Mouse (Mus musculus) layer of hippocampus, postnatal 10 days (tissue): ENCODE data around the gene Plvap. TPM values are rescaled to one million over a fixed set of nuclear protein-coding genes. Genes with fewer than 3 reads are reported as not detected.
A peak's percentile ranks its signal among the peaks of the same experiment; 100 is the strongest.

Experiments
- DNase-seq, 2 experiments: peaks; one replicate each; pipeline ENCODE4 v3.0.0; 2021; ENCODE audit warnings: low spot score in 2 of 2
- total RNA-seq, 2 experiments: library from RNA; stranded (reverse); gene quantifications; 2 replicates each; pipeline ENCODE4 v1.2.3; 2021

The Plvap gene
- total RNA-seq, 2 experiments from 2014 or later: 8.1 to 9.2 TPM

GRCm38 (mm10) chr8:71527162-71527870 lies 15.8 kb upstream of the Plvap start:
- no peak for DNase-seq

DNA sequence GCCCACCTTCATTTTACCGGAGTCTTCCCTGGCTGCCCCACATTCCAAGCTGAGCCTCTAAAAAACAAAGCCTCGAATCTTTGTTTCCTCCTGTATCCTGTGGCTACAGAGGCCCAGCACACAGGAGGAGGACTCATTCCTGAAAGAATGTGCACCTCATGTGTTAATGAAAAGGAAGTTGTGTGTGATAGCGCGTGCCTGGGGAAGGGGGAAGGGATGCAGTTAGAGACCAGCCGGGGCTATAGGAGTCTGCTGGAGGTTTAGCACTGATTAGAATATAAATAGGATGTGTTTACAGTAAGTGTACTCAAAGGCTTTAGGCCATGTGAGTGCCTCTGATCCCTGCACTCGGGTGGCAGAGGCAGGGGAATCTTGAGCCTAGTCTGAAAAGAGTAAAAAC lies 14.7 kb upstream of the Plvap start:
- DNase-seq: no peak

DNA sequence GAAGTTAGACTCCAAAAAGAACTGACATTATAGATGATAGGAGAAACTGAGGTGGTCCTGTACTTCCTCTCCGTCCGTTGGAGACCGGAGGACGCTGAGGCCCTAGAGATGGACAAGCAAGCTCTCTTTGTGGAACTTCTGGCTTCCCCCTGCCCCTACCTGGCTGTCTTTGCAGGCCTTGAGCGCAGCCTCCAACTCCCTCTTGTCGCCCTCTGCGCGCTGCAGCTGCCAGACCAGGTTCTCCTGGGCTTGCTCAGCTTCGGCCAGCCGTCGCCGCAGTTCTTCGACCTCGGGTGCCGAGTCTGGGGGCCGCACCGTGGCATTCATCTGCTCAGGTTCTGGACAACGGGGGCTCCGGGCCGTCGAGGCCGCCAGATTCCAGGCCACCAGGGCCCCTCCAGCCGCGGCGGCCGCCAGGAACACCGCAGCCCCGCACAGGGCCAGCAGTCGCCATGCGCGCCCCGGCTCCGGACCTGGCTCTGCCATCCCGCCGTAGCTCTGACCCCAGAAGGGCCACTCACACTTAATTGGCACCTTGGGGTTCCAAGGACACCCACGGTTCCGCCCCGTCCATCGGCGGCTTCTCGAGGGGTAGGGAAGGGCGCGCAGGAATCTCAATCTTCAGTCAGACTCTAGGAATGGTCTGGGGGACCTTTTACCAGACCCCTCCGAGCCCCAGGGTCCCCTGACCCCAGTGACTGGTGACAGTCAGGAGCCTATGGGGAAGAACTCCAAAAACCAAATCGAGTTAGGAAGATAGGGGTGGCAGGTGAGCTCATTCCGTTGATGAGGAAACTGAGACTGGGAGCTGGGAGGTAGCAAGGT lies 13.9 kb upstream of the Plvap start, which contains the start of gene Ccdc194:
TSS of gene Ccdc194 (minus strand) at position 486 of the 825 bp plus-strand sequence.
- no peak for DNase-seq

- DNase-seq: peak; percentile 95 to 96
Measured at GRCm38 (mm10) chr8:71521634-71522033, 10.1 kb upstream of the Plvap start.

DNA sequence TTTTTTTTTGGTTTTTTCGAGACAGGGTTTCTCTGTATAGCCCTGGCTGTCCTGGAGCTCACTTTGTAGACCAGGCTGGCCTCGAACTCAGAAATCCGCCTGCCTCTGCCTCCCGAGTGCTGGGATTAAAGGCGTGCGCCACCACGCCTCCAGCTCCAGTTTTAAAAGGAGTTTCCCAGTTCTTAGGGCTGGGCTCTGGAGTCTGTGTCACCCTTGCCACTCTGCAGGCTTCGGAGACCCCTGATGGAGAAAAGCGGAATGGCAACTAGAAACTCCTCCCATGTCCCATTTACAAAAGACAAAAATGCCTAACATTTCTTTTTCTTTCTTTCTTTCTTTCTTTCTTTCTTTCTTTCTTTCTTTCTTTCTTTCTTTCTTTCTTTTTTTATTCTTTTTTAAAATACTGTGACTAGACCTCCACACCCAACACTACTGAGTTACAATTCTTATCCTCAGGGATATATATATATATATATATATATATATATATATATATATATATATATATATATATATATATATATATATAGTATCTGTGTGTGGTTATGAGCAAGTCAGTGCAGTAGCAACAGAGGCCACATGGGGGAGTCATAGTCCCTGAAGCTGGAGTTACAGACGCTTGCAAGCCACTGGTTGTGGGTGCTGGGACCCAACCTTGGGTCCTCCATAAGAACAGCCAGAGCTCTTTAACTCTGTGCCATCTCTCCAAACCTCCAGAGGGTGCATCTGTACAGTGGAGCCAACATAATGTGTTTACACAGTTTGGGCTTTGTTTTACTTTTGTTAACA lies 7.7 kb upstream of the Plvap start:
- DNase-seq: peak; percentile 61 to 62

DNA sequence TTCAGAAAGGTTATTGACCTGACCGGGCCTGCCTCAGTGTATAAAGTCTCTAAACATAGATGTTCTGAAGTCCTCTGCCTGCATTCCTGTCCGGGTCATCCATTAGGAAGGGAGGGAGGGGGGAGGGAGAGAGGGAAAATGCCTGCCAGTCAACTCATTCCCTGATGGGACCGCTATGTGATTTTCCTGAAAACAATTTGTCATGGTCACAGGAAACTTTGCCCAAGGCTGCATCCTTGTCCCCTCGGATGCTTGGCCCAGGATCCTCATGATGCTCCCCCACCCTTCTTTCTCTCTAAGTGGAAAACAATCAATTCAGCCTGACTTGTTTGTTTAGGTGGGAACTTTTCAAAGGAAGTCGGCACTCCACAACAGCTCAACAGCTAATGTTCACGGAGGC lies 5.2 kb upstream of the Plvap start:
- DNase-seq: no peak

GRCm38 (mm10) chr8:71515043-71515442 lies 3.5 kb upstream of the Plvap start:
- no peak for DNase-seq

- DNase-seq: no peak
Measured at GRCm38 (mm10) chr8:71513018-71513754, 1.6 kb upstream of the Plvap start.

DNA sequence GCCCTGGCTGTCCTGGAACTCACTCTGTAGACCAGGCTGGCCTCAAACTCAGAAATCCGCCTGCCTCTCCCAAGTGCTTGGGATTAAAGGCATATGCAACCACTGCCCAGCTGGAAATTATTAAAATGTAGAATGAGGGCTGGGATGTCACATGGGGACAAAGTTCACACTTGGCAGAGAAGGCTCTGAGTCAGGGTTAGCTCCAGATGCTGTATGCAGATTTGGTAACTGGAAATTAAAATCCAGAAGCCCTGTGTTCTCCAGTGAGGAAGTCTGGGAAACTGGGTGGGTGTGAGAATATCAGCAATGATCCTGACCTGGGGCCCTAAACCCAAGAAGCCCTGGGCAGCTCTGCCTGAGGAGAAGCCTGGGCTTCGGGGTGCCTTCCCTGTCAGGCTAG lies 2.2 kb downstream of the Plvap start:
- no peak for DNase-seq

DNA sequence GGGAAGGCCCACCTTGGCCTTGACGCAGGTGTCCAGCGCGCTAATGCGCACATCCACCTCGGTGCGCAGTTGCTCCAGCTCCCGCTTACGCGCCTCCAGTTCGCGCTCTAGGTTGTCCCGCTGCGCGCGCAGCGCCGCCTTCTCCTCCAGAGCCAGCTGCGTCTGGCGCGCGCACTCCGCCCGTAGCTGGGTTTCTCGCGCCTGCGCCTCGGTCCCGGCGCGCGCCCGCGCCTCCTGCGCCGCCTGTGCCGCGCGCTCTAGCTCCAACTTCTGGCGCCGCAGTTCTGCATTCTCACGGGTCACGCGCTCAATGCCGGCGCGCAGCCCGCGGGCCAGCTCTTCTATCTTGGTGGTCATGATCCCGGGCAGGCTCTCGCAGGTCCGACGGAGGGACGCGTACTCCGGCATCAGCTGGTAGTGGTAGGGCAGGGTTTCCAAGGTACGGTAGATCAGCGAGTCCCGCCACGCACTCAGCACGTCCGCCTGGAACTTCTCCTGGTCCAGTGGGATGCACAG lies 3.9 kb downstream of the Plvap start:
- peak; percentile 63 to 83 for DNase-seq

- no peak for DNase-seq
Measured at GRCm38 (mm10) chr8:71505979-71506378, 5.6 kb downstream of the Plvap start.

DNA sequence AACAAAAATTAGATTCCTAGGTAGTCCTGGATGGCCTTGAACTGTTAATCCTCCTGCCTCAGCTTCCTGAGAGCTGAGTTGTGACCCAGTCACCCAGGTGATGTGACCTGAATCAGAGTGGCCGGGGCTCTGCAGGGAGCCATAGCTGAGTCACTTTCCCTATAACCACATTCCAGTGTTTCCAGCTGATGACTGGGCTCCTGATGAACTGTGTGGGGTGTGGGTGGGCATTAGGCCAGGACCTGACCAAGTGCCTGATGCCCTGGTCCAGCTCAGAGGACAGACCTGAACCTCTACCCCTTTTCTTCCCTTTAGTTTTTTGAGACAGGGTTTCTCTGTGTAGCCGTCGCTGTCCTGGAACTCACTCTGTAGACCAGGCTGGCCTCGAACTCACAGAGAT lies 6.2 kb downstream of the Plvap start:
- DNase-seq: no peak

- DNase-seq: no peak
Measured at GRCm38 (mm10) chr8:71504349-71504748, 7.2 kb downstream of the Plvap start.

DNA sequence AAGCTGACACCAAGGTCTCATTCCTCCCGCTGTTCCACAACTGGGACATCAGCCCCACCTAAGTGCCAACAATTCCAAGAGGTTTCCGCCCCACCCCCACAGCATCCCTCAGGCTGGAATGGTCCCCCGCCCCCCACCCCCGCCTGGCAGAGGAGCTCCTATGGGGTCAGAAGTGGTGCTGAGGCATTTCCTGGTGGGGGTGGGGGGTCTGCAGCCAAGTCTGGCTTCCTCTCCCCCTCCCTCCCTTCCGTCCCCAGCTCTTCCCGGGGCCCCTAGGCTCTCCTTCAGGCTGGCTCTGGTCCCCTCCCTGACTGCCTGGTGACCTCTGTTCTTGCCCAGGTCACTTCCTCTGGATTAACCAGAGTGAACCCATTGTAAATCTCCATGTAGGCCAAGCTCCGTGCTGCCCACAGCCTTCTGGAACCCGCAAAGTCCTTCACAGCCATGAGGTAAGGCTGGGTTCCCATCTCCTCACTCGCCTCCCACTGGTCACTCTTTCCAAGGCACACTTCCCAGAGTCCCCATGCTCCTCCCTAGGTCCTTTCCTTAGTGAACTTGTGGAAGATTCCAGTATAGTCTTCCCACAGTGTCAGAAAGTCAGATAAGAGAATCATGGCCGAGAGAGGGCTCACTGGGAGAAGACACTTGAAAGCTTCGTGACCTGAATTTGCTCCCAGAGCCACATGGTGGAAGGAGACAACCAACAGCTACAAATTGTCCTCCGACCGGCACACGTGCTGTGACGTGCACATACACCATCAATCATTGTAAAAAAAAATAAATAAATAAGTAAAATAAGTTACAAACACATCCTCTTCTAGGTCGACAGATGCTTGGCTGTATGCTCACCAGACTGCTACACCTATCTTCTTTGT lies 12.5 kb downstream of the Plvap start:
- DNase-seq: no peak

DNA sequence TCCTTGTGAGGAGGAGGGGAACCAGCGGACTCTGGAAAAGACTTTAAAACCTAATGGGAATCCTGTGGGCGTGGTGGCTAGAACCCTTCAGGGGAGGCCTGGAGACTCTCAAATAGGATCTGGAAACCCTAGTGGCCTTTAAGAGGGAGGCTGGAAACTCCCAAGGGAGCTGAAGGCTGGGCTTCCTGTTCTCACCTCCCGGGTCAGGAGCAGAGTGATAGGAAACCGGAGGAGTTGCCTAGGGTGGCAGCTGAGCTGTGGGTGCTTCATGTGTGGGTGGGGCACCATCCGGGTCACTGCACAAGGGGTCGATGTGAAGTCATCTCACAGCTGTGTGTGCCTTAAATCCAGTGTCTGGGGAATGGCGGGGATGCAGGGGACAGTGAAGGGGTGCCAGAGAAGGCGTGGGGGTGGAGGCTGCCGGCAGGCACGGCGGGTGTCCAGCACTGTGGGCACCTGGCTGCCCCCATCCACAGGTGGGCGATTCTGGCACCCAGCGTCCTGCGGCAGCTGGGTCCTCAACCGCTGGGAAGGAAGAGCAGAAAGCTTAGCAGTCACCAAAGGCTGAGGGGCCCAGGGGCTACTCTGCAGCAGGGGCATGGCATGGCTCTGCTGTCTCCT lies 13.6 kb downstream of the Plvap start:
- no peak for DNase-seq

DNA sequence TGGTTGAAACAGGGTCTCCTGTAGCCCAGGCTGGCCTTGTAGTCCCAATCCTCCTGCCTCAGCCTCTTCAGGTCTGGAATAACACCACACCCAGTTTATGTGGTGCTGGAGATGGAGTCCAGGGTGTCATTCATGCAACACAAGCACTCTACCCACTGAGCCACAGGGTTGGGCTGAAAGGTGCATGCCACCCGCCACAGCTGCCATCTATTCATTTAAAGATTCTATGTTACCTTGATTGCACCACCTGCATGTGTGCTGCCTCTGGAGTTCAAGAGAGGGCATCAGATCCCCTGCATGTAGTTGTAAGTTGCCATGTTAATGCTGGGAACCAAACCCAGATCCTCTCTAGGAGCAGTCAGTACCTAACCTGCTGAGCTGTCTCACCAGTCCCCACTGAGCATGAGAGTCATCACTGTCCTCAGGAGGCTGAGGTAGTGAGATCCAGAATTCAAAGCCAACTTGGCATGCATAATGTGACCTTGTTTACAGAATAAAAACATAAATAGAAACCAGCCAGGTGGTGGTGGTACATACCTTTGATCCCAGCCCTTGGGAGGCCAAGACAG lies 14.4 kb downstream of the Plvap start:
- no peak for DNase-seq

- DNase-seq: peak; percentile 57 to 66
Measured at GRCm38 (mm10) chr8:71496481-71496880, 15.1 kb downstream of the Plvap start.

- no peak for DNase-seq
Measured at GRCm38 (mm10) chr8:71495811-71496210, 15.7 kb downstream of the Plvap start.

DNA sequence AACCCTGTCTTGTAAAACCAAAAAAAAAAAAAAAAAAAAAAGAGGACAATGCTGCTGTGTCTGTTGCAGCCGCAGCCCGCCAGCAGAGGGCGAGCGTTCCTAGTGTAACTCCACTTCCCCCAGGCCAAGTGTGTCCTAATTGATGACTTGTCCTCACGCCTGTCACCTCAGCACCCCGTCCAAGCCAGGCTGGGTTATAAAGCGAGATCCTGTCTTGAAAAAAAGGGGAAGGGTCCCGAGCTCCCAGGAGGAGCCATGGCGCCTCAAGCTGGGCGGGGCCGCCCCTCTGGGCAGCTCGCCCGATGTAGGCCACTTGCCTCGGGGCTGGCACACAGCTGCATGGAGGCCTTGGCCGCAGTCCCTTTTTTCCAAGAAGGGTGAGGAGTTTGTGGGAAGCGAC lies 16.5 kb downstream of the Plvap start:
- peak; percentile 86 to 87 for DNase-seq
